Mouse (Mus musculus) kidney, postnatal 0 days (tissue): ENCODE results near the gene Klk7. TPM values are rescaled to one million over a fixed set of nuclear protein-coding genes. Genes with fewer than 3 reads are reported as not detected.

Experiments
- ATAC-seq: fragments of 200-750 bp; cut with Nextera tagmentation; replicated peaks from 2 replicates; pipeline ENCODE4 v1.8.0; 2017; ENCODE audit warnings: low read depth, moderate number of reproducible peaks, moderate TSS enrichment, moderate library complexity; ENCODE audit not compliant: low FRiP score
- DNase-seq: peaks from one replicate; pipeline ENCODE4 v3.0.0-alpha.2; 2016; ENCODE audit warnings: low spot score
- H3K27ac ChIP-seq: fragments of 300-500 bp; sonication (generic); 2 replicates; pipeline ENCODE4 v1.5.1; 2014; ENCODE audit warnings: mild to moderate bottlenecking
- H3K27me3 ChIP-seq: fragments of 300-500 bp; sonication (generic); 2 replicates; pipeline ENCODE4 v1.6.1; 2014; ENCODE audit warnings: low read length, mixed read lengths; ENCODE audit not compliant: insufficient read depth
- H3K36me3 ChIP-seq: fragments of 300-500 bp; sonication (generic); 2 replicates; pipeline ENCODE4 v1.6.1; 2014; ENCODE audit warnings: low read length, mixed read lengths; ENCODE audit not compliant: insufficient read depth
- H3K4me1 ChIP-seq: fragments of 300-500 bp; sonication (generic); replicated peaks from 2 replicates; pipeline ENCODE4 v1.6.1; 2014; ENCODE audit warnings: antibody characterized with exemption, low read length, mixed read lengths; ENCODE audit not compliant: insufficient read depth
- H3K4me2 ChIP-seq: fragments of 300-500 bp; sonication (generic); 2 replicates; pipeline ENCODE4 v1.6.1; 2014; ENCODE audit warnings: mild to moderate bottlenecking, low read length, moderate library complexity, mixed read lengths
- H3K4me3 ChIP-seq: fragments of 300-500 bp; sonication (generic); replicated peaks from 2 replicates; pipeline ENCODE4 v1.5.1; 2014; ENCODE audit warnings: low read depth, low read length
- H3K9ac ChIP-seq: fragments of 300-500 bp; sonication (generic); 2 replicates; pipeline ENCODE4 v1.6.1; 2014; ENCODE audit warnings: low read depth, low read length
- H3K9me3 ChIP-seq: fragments of 300-500 bp; sonication (generic); replicated peaks from 2 replicates; pipeline ENCODE4 v1.6.1; 2016; ENCODE audit warnings: low read length, inconsistent platforms, mixed read lengths
- CTCF ChIP-seq: IDR thresholded peaks from 2 replicates; pipeline ENCODE4 v1.5.1; 2016; ENCODE audit warnings: antibody characterized with exemption, low read depth, mild to moderate bottlenecking, moderate library complexity
- WGBS: fragments of 180-500 bp; shearing (Covaris S2); extraction: QIAGEN DNeasy Blood & Tissue Kit; methylation state at CpG from one replicate; pipeline ENCODE4 v1.1.7; 2014; 5-methylcytosine and 5-hydroxymethylcytosine counted together
- polyA plus RNA-seq: library from polyadenylated mRNA; unstranded; fragments of >200 nt; fragmentation: Nextera tagmentation; extraction: Ambion mirVana; gene quantifications from 2 replicates; pipeline ENCODE4 v1.2.1, GENCODE M21; 2015

The Klk7 gene
- polyA plus RNA-seq, 1 experiment from 2014 or later = not detected

- Histone ChIP-seq H3K4me2 (no peak within 1 kb of the TSS), H3K27ac (no peak within 1 kb of the TSS), H3K27me3 (no peaks in the 10 kb centered on the region), H3K4me1 (no peaks in the 10 kb centered on the region), H3K36me3 (no peaks in the 10 kb centered on the region), H3K9ac (no peak within 1 kb of the TSS), H3K9me3 (no peaks in the 10 kb centered on the region), H3K4me3 (no peak within 1 kb of the TSS)
- no peak for ATAC-seq
- 54% methylated on average over 3 of the region's 3 CpGs for WGBS
- no peak for TF ChIP-seq CTCF
- DNase-seq = no peak
Measured at GRCm38 (mm10) chr7:43841701-43842100, 30.6 kb downstream of the Klk7 start, which contains the start of gene Klk5. Gene Klk5, plus strand, starts transcription at chr7:43841971.

GRCm38 (mm10) chr7:43843801-43844200, 32.7 kb downstream of the Klk7 start:
- no peak overlapping the region for H3K27ac ChIP-seq
- TF ChIP-seq CTCF = no peak
- H3K4me2 ChIP-seq = no peak overlapping the region
- DNase-seq (no peak), ATAC-seq (no peak)
- no peaks in the 10 kb centered on the region for H3K9me3 ChIP-seq
- no peaks in the 10 kb centered on the region for H3K4me1 ChIP-seq
- H3K4me3 ChIP-seq = no peak overlapping the region
- no peaks in the 10 kb centered on the region for H3K36me3 ChIP-seq
- WGBS = 89% methylated on average over 4 of the region's 4 CpGs
- no peaks in the 10 kb centered on the region for H3K27me3 ChIP-seq
- H3K9ac ChIP-seq = no peak overlapping the region

GRCm38 (mm10) chr7:43851616-43852015, 40.5 kb downstream of the Klk7 start:
- WGBS = 90% methylated on average over 6 of the region's 6 CpGs
- no peaks in the 10 kb centered on the region for H3K4me1 ChIP-seq
- H3K4me3 ChIP-seq = no peak overlapping the region
- H3K4me2 ChIP-seq = no peak overlapping the region
- ATAC-seq (no peak), DNase-seq (no peak)
- H3K36me3 ChIP-seq = no peaks in the 10 kb centered on the region
- no peaks in the 10 kb centered on the region for H3K27me3 ChIP-seq
- H3K9ac ChIP-seq = no peak overlapping the region
- H3K9me3 ChIP-seq = no peaks in the 10 kb centered on the region
- H3K27ac ChIP-seq = no peak overlapping the region
- TF ChIP-seq CTCF = no peak

- WGBS = 52% methylated on average over 9 of the region's 9 CpGs
- ATAC-seq = no peak
- no peak for DNase-seq
- Histone ChIP-seq H3K4me3 (no peak overlapping the region), H3K36me3 (no peaks in the 10 kb centered on the region), H3K4me2 (no peak overlapping the region), H3K9ac (no peak overlapping the region), H3K27ac (no peak overlapping the region), H3K4me1 (no peaks in the 10 kb centered on the region), H3K27me3 (no peaks in the 10 kb centered on the region), H3K9me3 (no peaks in the 10 kb centered on the region)
- no peak for TF ChIP-seq CTCF
Measured at GRCm38 (mm10) chr7:43854642-43855380, 43.7 kb downstream of the Klk7 start.

- Histone ChIP-seq H3K27me3 (no peaks in the 10 kb centered on the region), H3K9ac (no peak overlapping the region), H3K27ac (no peak overlapping the region), H3K4me3 (no peak overlapping the region), H3K4me1 (no peaks in the 10 kb centered on the region), H3K9me3 (no peaks in the 10 kb centered on the region), H3K36me3 (no peaks in the 10 kb centered on the region), H3K4me2 (no peak overlapping the region)
- DNase-seq (no peak), ATAC-seq (no peak)
- 63% methylated on average over 3 of the region's 3 CpGs for WGBS
- TF ChIP-seq CTCF = no peak
Measured at GRCm38 (mm10) chr7:43855709-43856108, 44.6 kb downstream of the Klk7 start.

GRCm38 (mm10) chr7:43856307-43856706, 45.2 kb downstream of the Klk7 start:
- Histone ChIP-seq H3K27ac (no peak overlapping the region), H3K9me3 (no peaks in the 10 kb centered on the region), H3K4me1 (no peaks in the 10 kb centered on the region), H3K36me3 (no peaks in the 10 kb centered on the region), H3K9ac (no peak overlapping the region), H3K27me3 (no peaks in the 10 kb centered on the region), H3K4me2 (no peak overlapping the region), H3K4me3 (no peak overlapping the region)
- no peak for ATAC-seq
- TF ChIP-seq CTCF = no peak
- WGBS = 77% methylated on average over 7 of the region's 7 CpGs
- no peak for DNase-seq

GRCm38 (mm10) chr7:43857501-43857900, 46.4 kb downstream of the Klk7 start:
- TF ChIP-seq CTCF = no peak
- no peak overlapping the region for H3K27ac ChIP-seq
- 90% methylated on average over 12 of the region's 12 CpGs for WGBS
- H3K9me3 ChIP-seq = no peaks in the 10 kb centered on the region
- H3K4me2 ChIP-seq = no peak overlapping the region
- H3K9ac ChIP-seq = no peak overlapping the region
- H3K4me3 ChIP-seq = no peak overlapping the region
- no peaks in the 10 kb centered on the region for H3K27me3 ChIP-seq
- DNase-seq (no peak), ATAC-seq (no peak)
- no peaks in the 10 kb centered on the region for H3K36me3 ChIP-seq
- H3K4me1 ChIP-seq = no peaks in the 10 kb centered on the region
